Mouse (Mus musculus) adipocyte (in vitro differentiated cells): ENCODE measurements around the gene Tgfbr3l.

ENCODE experiments used
- DNase-seq: peaks from one replicate; pipeline ENCODE4 v3.0.0-alpha.2; 2016; ENCODE audit warnings: low spot score

Gene Tgfbr3l

DNA sequence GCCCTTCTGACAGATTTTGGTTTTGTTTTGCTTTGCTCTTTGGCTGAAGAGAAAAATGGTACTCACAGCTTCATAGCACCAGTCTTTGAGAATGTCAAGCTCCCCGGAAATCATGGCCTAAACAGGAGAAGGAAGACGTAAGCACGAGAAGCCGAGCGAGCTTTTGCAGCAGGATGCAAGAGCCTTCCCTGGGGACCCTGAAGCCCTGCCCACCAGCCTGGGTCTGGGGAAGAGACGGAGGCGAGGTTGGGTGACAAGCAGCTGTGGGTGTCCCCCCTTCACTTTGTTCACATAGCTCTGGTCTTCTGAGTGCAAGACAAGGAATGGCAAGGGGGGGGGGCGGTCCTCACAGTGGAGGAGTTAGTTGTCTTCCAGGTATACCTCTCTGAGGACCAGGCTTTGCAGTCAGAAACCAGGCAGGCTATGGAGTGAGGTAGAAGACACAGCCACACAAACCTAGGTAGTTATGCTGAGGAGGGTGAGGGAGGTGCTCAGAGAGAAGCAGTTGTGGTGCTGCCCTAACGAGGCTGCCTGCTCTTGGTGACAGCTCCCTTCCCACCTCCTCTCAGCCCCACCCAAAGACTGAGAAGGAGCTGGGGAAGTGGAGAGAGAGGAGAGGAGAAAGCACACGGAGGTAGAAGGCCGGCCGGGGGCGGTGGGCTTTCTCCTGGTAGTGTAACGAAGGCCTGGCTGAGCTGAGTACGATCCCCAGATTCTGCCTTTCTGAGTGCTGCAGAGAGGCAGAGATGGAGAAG is 17.3 kb downstream of the Tgfbr3l start:
- DNase-seq: no peak

DNA sequence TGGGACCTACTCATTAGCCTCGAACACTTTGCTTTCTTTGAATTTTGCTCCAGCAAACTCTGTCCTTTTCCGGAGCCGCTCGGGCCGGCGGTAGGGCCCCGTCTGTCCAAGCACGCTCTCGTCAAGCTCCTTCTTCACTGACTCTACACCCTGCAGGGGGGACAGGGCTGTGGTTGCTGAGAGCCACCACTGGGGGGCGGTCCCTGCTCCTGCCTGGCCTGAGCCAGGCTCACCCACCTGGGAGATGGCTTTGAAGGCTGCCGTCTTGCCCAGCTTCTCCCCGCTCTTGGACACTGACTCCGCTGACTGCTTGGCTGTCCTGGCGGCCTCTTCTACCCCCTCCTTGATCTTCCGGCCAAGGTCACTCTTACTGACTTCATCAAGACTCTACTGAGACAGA is 19.6 kb downstream of the Tgfbr3l start:
- DNase-seq: no peak

- no peak for DNase-seq
These were observed 21.6 kb downstream of the Tgfbr3l start for GRCm38 (mm10) chr8:4269609-4270008.

DNA sequence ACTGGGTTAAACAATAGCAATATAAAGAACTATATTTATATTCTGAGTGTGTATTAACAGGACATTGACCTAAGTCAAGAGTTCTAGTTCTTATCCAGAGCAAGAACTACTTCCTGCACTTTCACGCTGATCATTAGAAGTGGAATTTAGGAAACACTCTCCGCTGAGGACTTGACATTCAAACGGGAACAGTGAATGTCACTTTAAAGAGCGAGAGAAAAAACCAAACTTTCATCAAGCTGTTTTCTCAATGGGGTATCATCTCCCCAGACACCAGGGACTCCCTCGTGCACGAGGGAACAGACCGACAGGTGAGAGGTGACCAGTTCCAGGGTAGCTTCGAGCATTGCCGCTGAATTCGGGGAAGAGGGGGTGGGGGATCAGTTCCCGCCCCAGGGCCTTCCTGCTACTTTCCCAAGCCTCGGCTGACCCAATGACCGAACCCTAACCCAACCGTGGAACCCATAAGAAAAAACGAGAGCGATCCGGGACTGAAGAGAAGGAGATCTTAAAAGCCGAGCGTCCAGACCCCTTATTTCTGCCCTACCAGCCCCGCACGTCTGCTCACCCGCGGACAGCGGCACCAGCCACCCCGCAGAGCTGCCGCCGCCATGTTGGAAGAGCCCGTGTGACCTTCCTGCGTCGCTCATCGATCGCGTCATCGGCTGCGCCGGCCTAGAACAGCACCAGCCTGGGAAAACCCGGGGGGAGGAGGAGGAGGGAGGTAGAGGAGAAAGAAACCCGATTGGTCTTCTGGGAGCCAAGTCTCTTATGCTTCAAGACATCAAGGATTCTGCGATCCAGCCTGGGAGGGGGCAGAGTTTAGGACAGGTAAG is 27.5 kb downstream of the Tgfbr3l start, which contains the start of gene Timm44:
Gene Timm44 (minus strand): TSS at position 639 of the 836 bp plus-strand sequence.
- DNase-seq: peak; percentile 96

- DNase-seq: no peak
These were observed 28.1 kb downstream of the Tgfbr3l start for GRCm38 (mm10) chr8:4276111-4276465.

DNA sequence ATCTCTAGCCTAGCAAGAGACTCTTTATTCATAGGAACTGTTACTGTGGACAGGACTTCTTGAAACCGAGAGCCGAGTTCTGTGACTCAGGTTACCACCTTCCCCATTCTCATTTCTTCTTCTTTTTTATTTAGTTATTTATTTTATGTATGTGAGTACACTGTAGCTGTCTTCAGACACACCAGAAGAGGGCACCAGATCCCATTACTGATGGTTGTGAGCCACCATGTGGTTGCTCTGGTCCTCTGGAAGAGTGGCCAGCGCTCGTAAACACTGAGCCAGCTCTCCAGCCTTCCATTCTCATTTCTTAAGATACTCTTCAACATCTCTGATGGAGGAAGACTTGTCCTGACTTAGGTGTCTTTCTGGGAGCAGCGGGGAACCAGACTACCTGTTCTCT is 44.7 kb downstream of the Tgfbr3l start:
- no peak for DNase-seq

DNA sequence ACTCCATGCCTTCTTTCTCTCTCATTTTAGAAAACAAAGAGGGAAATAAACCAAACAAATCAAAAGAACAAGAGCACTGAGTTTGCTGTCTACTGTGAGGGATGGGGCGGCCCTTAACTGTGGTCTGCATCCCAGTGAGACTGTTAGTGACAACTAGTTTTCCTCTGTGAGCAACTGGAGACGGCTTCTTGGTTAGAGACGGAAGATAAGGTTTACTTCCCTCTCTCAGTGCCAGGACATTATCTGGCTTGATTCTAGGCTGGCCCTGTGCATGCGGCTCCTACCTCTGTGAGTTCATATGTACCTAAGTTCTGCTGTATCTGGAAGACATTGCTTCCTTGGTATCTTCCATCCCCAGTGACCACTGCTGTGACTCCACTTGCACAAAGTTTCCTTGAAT is 49.8 kb downstream of the Tgfbr3l start:
- DNase-seq: no peak
